Mouse (Mus musculus): ENCODE results near the gene Lum. TPM values are rescaled to one million over a fixed set of nuclear protein-coding genes. Genes with fewer than 3 reads are reported as not detected.

Lum gene
- total RNA-seq, 2 experiments from 2014 or later = 7.4 to 22.7 TPM

GRCm38 (mm10) chr10:97591685-97592084, 26.8 kb downstream of the Lum start:
- intact Hi-C loops (cut with DNase I) = no loop called here
- H3K27ac ChIP-seq = no peak overlapping the region
- no peak overlapping the region for H3K4me3 ChIP-seq
- no peak for DNase-seq
- TF ChIP-seq CTCF (IDR thresholded peaks at IDR 0.05) = no peak

DNA sequence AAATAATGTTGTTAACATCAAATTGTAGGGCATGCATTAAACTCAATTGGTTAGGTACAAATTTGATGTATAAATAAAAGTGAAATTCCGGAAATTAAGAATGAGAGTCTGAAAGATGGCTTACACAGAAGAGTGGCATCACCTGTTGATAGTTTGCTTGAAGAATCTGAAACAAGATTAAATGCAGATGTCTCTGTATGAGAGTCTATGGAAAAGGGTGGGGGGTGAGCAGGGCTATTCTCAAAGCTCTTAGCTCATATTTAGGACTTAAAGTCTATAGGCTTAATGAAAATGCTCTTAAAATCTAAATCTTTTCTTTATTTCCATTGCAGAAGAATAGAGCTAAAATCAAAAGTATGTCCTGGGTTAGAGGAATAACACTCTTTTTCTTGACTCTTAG, 30.8 kb downstream of the Lum start:
- no peak overlapping the region for H3K4me3 ChIP-seq
- no peak for DNase-seq
- no peak overlapping the region for H3K27ac ChIP-seq
- no peak for TF ChIP-seq CTCF (IDR thresholded peaks at IDR 0.05)
- intact Hi-C loops (cut with DNase I) = no loop called here

DNA sequence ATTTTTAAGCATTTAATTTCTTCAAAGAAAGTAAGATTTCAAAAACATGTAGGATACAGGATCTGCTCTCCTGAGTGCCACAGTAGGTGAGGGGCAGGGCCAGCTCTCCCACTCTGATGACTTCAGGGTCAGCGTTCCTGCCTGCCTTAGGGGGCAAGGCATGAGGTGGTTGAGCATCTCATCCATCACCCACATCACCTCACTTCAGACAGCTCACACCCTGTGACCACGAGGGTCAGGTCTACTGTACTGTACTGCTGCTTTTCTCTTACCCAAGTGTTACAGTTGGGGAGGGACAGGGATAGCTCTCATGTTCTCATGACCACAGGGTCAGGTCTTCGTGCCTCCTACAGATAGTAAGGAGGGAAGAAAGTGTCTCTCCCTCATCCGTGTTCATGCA, 36.8 kb downstream of the Lum start:
- intact Hi-C loops (cut with DNase I) = no loop called here
- Histone ChIP-seq H3K4me3 (no peak overlapping the region), H3K27ac (no peak overlapping the region)
- no peak for TF ChIP-seq CTCF (IDR thresholded peaks at IDR 0.05)
- no peak for DNase-seq

DNA sequence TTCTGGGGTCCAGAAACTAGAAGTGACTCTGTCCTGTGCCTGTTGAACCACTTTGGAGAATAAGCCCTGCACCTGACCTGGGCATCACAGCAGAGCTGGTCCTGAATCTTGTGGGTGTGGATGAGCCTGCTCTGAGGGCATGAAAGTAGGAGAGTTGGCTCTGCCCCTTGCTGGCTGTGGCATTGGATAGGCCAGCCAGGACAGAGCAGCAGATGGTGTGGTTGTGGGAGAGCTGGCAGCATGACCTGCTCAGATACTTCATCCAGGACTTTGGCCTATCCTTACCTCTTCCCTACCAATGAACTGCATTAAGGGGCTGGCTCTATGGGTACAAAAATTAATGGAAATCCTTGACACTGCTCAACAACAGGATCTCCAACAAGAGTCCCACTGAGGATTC, 38.3 kb downstream of the Lum start:
- intact Hi-C loops (cut with DNase I) = no loop called here
- DNase-seq = no peak
- TF ChIP-seq CTCF (IDR thresholded peaks at IDR 0.05) = no peak
- no peak overlapping the region for H3K27ac ChIP-seq
- no peak overlapping the region for H3K4me3 ChIP-seq

- peak within 1 kb of the TSS; percentile 3 for H3K4me3 ChIP-seq
- no peak for DNase-seq
- peak within 1 kb of the TSS; percentile 46 for H3K27ac ChIP-seq
- intact Hi-C loops (cut with DNase I) = no loop called here
- TF ChIP-seq CTCF (IDR thresholded peaks at IDR 0.05) = no peak
Observed at GRCm38 (mm10) chr10:97606579-97606978, 41.7 kb downstream of the Lum start, which contains the start of gene Kera. Gene Kera, plus strand, starts transcription at chr10:97606879.

Other genes starting within 250 kb of the Lum start
- 100 to 1,000 TPM; 271 to 502 TPM for gene Dcn, start 85.5 kb upstream of the Lum start, total RNA-seq (2021)
- gene Kera, start 41.8 kb downstream of the Lum start, total RNA-seq (2021) = 10 to 100 TPM in 1 of 2 experiments, 1 to 10 TPM in 1; 4.0 to 28.1 TPM
- under 1 TPM in 1 of 2 experiments, not detected in 1; 0.14 TPM for gene Epyc, start 78.9 kb downstream of the Lum start, total RNA-seq (2021)
- gene Ccer1, start 127.9 kb downstream of the Lum start, total RNA-seq (2021) = not detected
- gene C030005K15Rik, start 161.6 kb downstream of the Lum start, total RNA-seq (2021) = not detected